Mouse (Mus musculus) CH12.LX (cell line): Measurements from ENCODE around the gene Uvrag.

ENCODE experiments used
- CTCF ChIP-seq, 2 experiments: IDR thresholded peaks in 1 of 2; conservative IDR thresholded peaks in 1 of 2; 2 replicates each; pipeline ENCODE4 v1.5.1; 2011 to 2012; ENCODE audit warnings: low read depth in 2 of 2, low read length in 2 of 2, improper control_type of control experiment in 1 of 2, inconsistent platforms in 1 of 2, mild to moderate bottlenecking in 1 of 2, moderate library complexity in 1 of 2
- EP300 ChIP-seq: IDR thresholded peaks from 2 replicates; pipeline ENCODE4 v1.6.1; 2011; ENCODE audit warnings: low read length, improper control_type of control experiment
- POLR2A ChIP-seq: IDR thresholded peaks from 2 replicates; pipeline ENCODE4 v1.6.1; 2011; ENCODE audit warnings: low read depth, mild to moderate bottlenecking, improper control_type of control experiment, low read length
- SMC3 ChIP-seq: IDR thresholded peaks from 2 replicates; pipeline ENCODE4 v1.6.1; 2011; ENCODE audit warnings: low read depth, low read length, improper control_type of control experiment
- TCF12 ChIP-seq: IDR thresholded peaks from 2 replicates; pipeline ENCODE4 v1.6.1; 2014; ENCODE audit warnings: low read depth, mild to moderate bottlenecking, inconsistent platforms, low read length, improper control_type of control experiment
- ZNF384 ChIP-seq: IDR thresholded peaks from 2 replicates; pipeline ENCODE4 v1.6.1; 2012; ENCODE audit warnings: low read depth, low read length, improper control_type of control experiment, inconsistent platforms

- TF ChIP-seq TCF12: no peak
- TF ChIP-seq SMC3: no peak
- no peak; the same call in 1 of the 2 replicates for TF ChIP-seq ZNF384
- no peak for TF ChIP-seq CTCF (conservative IDR thresholded peaks at IDR 0.05 in 1 of 2, IDR thresholded peaks at IDR 0.05 in 1 of 2; ENCODE audit: low read depth in 2 of 2, low read length in 2 of 2)
- TF ChIP-seq EP300: no peak
- TF ChIP-seq POLR2A: no peak
Observed at GRCm38 (mm10) chr7:99116781-99117180, 24.2 kb downstream of the Uvrag start.
